Mouse (Mus musculus): ENCODE results near the gene Rpsa.

The Rpsa gene

GRCm38 (mm10) chr9:120114051-120114788 is 13.3 kb upstream of the Rpsa start:
- peak in 1 of 2 experiments; percentile 13 for DNase-seq

- no peak for DNase-seq
Measured at GRCm38 (mm10) chr9:120114789-120115151, 12.7 kb upstream of the Rpsa start.

DNA sequence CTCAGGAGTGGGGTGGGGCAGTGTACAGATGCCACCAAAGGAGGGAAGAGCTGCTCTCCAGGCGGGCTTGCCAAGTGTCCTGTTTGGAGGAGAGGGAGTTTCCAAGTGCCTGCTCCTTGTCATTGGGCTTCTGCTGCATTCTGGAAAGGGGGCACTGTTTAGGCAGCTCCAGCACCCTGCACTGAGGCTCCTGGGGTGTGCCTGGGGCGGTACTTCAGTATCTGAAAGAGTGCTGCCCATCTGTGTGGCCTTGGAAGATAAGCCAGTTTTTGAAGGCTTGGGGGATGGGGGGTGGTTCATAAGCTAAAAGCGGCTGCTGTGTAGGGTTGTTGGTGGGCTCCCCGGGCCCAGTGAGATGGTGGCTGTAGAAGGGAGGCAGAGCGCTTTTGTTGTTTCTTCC is 11.9 kb upstream of the Rpsa start:
- DNase-seq: no peak

GRCm38 (mm10) chr9:120116184-120116624 is 11.3 kb upstream of the Rpsa start:
- DNase-seq: no peak

DNA sequence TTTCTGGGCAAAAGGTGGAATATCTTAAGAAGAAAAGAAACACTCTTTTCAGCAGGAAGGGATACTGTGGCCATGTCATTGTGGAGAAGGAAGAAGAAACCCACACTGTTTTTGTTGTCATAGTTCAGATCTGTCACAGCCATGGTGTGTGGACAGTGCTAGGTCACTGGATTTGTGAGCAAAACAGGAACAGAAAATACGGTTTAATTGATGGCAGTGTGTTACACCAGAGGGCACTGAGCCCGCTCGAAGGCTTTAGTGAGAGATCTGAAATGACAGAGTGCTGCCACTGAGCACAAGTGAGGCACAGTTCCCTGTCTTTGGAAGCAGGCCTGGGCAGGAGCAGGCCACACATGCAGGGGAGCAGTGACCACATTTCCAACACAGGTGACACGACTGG is 9.3 kb upstream of the Rpsa start:
- no peak for DNase-seq

DNA sequence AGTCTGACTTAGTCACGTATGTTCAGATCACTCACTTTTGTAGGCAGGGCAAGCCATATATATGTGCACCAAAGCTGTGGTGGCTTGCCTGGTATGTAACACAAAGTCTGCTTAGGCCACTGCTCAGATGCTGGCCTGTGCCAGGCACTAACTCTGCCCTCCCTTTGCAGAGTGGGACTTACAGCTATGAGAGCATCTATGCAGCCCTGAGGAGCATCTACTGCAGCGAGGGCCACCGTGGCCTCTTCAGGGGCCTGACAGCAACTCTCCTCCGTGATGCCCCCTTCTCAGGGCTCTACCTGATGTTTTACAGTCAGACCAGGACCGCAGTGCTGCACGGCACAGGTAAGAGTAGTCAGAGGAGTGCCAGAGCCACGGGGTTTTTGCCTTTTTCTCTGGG is 7.0 kb upstream of the Rpsa start:
- no peak for DNase-seq

DNA sequence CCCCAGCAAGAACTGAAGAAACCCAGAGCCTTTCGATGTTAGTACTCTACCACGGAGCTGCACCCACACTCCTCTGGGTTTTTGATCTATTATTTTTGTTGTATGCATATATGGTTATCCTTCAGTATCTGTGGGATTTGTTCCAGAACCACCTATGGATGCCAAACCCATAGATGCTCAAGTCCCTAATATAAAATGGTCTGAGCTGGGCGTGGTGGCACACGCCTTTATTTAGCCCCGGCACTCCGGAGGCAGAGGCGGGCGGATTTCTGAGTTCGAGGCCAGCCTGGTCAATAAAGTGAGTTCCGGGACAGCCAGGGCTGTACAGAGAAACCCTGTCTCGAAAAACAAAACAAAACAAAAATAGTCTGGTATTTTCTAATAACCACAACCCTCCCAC is 621 bp upstream of the Rpsa start:
- no peak for DNase-seq

GRCm38 (mm10) chr9:120129276-120129675 is 1.8 kb downstream of the Rpsa start:
- no peak for DNase-seq

GRCm38 (mm10) chr9:120131784-120132288 is 4.3 kb downstream of the Rpsa start:
- DNase-seq: no peak

DNA sequence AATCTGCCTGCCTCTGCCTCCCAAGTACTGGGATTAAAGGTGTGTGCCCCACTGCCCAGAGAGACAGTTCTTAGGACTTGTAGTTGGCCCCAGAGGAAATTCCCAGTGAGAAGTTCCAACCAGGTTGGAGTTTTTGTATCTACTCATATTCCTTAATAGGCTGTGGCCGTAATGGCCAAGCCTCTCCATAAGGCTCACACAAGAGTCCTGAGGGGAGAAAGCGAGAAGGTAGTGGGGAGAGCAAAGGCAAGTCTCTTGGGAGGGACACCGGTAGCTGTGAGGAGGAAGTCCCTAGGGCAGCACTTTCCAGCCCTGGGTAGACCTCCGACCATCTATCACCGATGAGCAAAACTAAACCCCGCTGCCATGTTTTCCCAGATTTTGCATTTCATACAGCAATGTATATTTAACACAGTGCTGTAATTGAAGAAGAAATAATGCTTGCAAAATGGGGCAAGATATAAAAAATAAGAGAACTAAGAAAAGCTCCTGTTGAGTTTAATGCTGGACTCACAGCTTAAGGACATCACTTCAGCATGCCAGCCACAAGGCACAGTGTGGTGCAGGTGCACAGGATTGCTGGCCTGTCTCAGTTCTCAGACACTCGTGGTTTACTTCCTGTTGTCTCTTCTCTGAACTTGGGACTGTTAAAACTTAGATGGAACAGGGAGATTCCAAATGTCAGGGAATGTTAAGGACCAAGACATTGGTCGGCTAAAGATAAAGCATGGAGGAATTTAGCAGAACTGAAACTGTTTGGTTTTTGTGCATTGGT is 5.7 kb downstream of the Rpsa start:
- DNase-seq: no peak

GRCm38 (mm10) chr9:120133755-120134475 is 6.4 kb downstream of the Rpsa start:
- no peak for DNase-seq

GRCm38 (mm10) chr9:120134529-120135160 is 7.2 kb downstream of the Rpsa start:
- DNase-seq: no peak

- DNase-seq: no peak
Measured at GRCm38 (mm10) chr9:120135454-120135853, 8.0 kb downstream of the Rpsa start.

DNA sequence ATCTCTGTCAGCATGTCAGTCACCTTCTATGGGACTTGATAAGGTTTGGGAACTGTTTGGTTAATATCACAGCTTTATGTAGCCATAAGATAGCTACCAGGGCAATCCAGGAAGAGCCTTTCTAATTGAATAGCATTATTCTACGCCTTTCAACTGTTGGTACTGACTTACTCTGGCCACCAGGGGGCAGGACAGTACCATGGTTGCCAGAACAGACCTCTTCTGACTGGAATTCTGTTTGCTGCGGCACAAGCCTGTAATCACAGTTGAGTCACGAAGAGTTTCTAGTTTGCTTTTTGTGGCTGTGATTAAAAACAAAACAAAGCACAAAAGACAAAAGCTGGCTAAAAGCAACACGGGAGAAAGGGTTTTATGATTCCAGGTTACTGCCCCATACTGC is 13.2 kb downstream of the Rpsa start:
- DNase-seq: peak; percentile 61 to 81

GRCm38 (mm10) chr9:120144474-120144873 is 17.0 kb downstream of the Rpsa start:
- no peak for DNase-seq

DNA sequence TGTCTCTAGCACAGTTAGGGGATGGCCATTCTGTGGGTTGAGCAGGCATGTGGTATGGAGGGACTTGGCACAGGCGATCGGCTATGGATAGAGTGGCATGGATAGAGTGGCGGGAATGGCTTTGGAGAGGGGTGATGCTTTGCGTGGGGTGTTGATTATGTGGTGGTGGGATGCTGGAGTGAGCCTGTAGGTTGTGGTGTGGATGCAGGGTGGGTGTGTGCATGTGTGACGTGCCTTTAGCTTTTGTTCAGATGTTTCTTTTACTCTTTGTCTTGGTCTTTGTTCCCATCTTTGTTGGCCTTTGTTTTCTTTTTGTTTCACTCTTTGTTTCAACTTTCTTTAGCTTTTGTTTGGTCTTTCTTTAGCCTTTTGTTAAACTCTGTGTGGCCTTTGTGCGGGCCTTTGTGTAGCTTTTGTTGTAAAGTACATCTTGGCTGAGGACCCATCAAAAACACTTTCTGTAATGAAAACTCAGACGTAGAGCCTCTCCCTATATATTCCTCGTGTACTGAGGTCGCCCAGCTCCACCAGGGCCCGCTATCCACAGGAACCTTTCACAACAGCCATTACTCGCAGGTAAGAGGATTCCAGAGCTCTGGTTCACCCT is 21.8 kb downstream of the Rpsa start, which contains the start of gene Mobp:
Gene Mobp (plus strand): TSS at position 486 of the 607 bp plus-strand sequence.
- no peak for DNase-seq

DNA sequence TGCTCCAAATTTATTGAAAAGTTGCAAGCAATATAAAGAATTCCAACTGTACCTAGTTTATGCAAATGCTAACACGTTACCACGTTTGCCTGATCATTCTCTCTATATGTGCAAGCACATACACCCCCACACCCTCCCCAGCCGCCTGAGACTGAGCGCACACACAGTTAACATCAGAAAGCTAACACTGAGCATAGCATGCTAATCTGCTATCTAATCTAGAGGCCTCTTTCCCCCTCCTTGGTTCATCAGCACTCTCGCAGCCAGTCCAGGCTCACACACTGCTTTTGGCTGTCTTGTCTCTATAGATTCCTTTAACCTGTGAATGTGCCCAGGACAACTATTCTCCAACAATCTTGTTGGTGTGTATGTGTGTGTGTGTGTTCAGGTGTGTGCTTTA is 23.7 kb downstream of the Rpsa start:
- DNase-seq: no peak

DNA sequence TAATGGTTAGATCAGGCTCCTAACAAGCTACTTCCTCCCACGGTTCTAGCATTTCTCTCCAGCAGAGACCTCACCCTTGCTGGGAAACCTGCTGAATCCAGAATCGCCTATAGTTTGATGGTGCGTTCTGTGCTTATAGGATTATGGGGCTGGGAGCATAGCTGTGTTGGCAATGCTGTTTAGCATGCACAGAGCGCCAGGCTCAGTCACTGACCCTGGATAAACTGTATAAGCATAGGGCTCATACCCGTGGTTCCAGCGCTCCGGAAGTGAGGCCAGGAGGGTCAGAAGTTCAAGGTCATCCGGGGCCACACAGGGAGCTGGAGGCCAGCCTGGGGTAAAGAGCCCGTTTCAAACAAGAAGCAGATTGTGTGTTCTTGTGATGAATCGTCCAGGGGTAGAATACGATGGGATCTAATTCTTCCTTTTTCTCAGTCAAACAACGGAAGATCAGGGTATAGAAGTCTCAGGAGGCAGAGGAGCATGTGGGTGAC is 24.5 kb downstream of the Rpsa start:
- no peak for DNase-seq

DNA sequence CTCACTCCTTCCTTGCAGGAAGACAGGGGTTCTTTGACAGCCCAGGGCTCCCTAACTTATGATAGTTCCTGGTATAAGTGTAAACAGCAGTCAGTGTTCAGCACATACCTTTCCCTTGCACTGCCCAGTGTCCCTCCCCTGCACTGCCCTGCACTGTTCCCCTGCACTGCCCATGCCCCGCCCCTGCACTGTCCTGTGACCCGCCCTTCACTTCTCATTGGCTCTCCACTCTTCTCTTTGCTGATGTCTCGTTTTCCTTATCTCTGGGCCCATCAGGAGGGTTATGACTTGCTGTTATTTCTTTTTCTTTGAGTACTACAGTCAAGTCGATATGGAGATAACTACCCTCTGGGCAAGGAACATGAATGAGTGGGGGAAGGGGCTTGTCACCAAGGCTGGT is 30.6 kb downstream of the Rpsa start:
- no peak for DNase-seq

GRCm38 (mm10) chr9:120163862-120164261 is 36.4 kb downstream of the Rpsa start:
- DNase-seq: no peak

GRCm38 (mm10) chr9:120167826-120168225 is 40.3 kb downstream of the Rpsa start:
- no peak for DNase-seq

GRCm38 (mm10) chr9:120171295-120171694 is 43.8 kb downstream of the Rpsa start:
- peak; percentile 48 to 70 for DNase-seq

Measured in lung, postnatal 4 days (tissue).